Mouse (Mus musculus): ENCODE results near the gene Nid2. TPM values are rescaled to one million over a fixed set of nuclear protein-coding genes. Genes with fewer than 3 reads are reported as not detected.

Gene Nid2
- total and polyA plus RNA-seq, 3 experiments: 12.1 to 21.6 (median 21.2) TPM

DNA sequence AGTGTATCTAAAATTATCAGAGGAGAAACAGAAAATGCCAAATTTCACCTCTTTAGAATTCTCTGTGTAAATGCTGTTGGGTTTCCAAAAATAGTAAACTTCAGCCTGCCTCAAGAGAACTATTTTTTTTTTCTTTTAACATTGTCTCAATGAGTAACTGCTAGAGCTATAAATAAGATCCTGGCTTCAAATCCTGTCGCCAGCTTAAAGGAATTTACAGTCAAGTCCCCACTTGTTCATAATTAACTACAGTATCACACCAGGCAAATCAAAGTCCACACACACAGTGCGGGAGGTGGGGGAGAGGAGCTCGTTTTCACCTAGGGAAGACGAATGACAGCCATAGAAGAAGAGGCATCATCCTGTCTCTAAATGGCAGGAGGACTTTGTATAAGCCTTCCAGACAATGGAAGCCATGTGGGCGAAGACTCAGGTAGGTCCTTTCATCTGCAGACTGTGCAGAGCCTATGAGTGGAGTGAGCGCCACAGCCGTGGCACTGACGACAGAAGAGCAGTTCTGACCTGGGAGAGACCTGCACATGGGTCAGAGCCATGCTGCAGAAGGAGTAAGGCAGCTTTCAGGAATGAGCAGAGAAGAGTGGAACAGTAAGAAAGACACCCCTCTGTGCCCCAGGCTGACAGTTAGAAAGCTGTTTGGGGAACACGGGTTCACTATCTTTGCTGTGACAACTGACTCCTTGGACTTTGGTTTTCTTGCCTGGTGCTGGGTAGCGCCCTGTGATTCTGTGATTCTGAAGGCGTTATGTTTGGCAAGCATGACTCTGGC, 43.2 kb upstream of the Nid2 start:
- H3K4me3 ChIP-seq: no peak overlapping the region
- H3K79me2 ChIP-seq (replicated peaks; ENCODE audit: control insufficient read depth, insufficient read depth, low read length): no peaks in the 10 kb centered on the region
- H3K9ac ChIP-seq (ENCODE audit: low read depth, low read length): no peak overlapping the region
- no peaks in the 10 kb centered on the region for H3K27me3 ChIP-seq (ENCODE audit: control insufficient read depth, insufficient read depth, low read length)
- 48% methylated on average over 11 of the region's 11 CpGs for WGBS
- H3K4me1 ChIP-seq (ENCODE audit: control insufficient read depth, insufficient read depth, low read length): peaks cover 10% of the 10 kb centered on the region
- H3K36me3 ChIP-seq (ENCODE audit: control insufficient read depth, insufficient read depth, low read length): no peaks in the 10 kb centered on the region
- DNase-seq: no peak
- no peak for TF ChIP-seq EP300 (IDR thresholded peaks at IDR 0.05; ENCODE audit: insufficient read depth, low read depth, low read length)
- no peak for TF ChIP-seq POLR2A (IDR thresholded peaks at IDR 0.05; ENCODE audit: insufficient read depth, low read depth, low read length)
- TF ChIP-seq CTCF (IDR thresholded peaks at IDR 0.05): no peak
- H3K27ac ChIP-seq: no peak overlapping the region
- intact Hi-C loops (cut with DNase I): loop anchor here (5.0 kb wide), 1 partner anchor 269 kb away; the partner anchor contains the start of gene Gng2

DNA sequence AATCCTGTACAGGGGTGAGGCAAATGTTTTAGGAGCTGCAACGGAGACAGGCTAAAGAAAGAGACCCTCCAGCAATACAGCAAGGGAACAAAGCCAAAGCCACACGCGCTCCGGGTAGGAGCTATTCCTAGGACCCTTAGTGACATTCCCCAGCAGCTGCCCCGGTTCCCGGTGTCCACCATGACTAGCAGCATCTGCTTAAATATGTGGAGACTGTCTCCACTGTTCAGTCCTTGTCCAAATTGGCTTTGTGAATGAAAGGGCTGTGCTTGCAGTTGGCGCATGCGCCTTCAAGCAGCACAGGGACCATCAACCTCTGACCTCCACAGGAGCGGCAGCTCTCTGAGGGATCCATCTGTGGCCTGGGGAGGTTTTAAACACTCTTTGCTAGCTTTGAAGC, 41.9 kb upstream of the Nid2 start:
- no peak overlapping the region for H3K4me3 ChIP-seq
- H3K27me3 ChIP-seq (ENCODE audit: control insufficient read depth, insufficient read depth, low read length): no peaks in the 10 kb centered on the region
- H3K4me1 ChIP-seq (ENCODE audit: control insufficient read depth, insufficient read depth, low read length): peaks cover 11% of the 10 kb centered on the region
- no peaks in the 10 kb centered on the region for H3K79me2 ChIP-seq (replicated peaks; ENCODE audit: control insufficient read depth, insufficient read depth, low read length)
- no peaks in the 10 kb centered on the region for H3K36me3 ChIP-seq (ENCODE audit: control insufficient read depth, insufficient read depth, low read length)
- no peak for TF ChIP-seq POLR2A (IDR thresholded peaks at IDR 0.05; ENCODE audit: insufficient read depth, low read depth, low read length)
- TF ChIP-seq EP300 (IDR thresholded peaks at IDR 0.05; ENCODE audit: insufficient read depth, low read depth, low read length): no peak
- TF ChIP-seq CTCF (IDR thresholded peaks at IDR 0.05): no peak
- no peak overlapping the region for H3K9ac ChIP-seq (ENCODE audit: low read depth, low read length)
- intact Hi-C loops (cut with DNase I): loop anchor here (5.0 kb wide), 1 partner anchor 268 kb away; the partner anchor contains the start of gene Gng2
- WGBS: 38% methylated on average over 9 of the region's 9 CpGs
- no peak for DNase-seq
- no peak overlapping the region; the same call in 1 of the 2 replicates for H3K27ac ChIP-seq

DNA sequence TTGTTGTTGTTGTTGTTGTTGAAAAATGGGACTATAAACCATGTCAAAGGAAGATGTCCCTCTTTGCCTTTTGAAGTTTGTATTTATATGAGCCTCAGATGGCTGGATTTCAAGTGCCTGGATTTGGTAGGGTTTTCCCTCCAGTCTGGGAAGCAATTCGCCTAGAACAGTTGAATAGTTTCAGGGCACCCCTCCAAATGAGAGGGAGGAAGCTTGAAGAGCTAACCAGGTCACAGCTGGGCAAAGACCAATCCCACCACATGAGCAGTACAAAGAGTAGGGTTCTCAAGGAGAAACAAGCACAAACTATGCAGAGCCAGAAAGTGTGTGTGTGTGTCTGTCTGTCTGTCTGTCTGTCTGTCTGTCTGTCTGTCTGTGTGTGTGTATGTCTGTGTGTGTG, 39.3 kb upstream of the Nid2 start:
- intact Hi-C loops (cut with DNase I): no loop called here
- no peak overlapping the region for H3K27ac ChIP-seq
- H3K4me3 ChIP-seq: no peak overlapping the region
- no peaks in the 10 kb centered on the region for H3K79me2 ChIP-seq (replicated peaks; ENCODE audit: control insufficient read depth, insufficient read depth, low read length)
- no peaks in the 10 kb centered on the region for H3K27me3 ChIP-seq (ENCODE audit: control insufficient read depth, insufficient read depth, low read length)
- peaks cover 12% of the 10 kb centered on the region for H3K4me1 ChIP-seq (ENCODE audit: control insufficient read depth, insufficient read depth, low read length)
- WGBS: 8% methylated on average over 1 of the region's 1 CpGs
- no peak for DNase-seq
- TF ChIP-seq CTCF (IDR thresholded peaks at IDR 0.05): no peak
- no peak for TF ChIP-seq EP300 (IDR thresholded peaks at IDR 0.05; ENCODE audit: insufficient read depth, low read depth, low read length)
- TF ChIP-seq POLR2A (IDR thresholded peaks at IDR 0.05; ENCODE audit: insufficient read depth, low read depth, low read length): no peak
- no peaks in the 10 kb centered on the region for H3K36me3 ChIP-seq (ENCODE audit: control insufficient read depth, insufficient read depth, low read length)
- no peak overlapping the region for H3K9ac ChIP-seq (ENCODE audit: low read depth, low read length)

DNA sequence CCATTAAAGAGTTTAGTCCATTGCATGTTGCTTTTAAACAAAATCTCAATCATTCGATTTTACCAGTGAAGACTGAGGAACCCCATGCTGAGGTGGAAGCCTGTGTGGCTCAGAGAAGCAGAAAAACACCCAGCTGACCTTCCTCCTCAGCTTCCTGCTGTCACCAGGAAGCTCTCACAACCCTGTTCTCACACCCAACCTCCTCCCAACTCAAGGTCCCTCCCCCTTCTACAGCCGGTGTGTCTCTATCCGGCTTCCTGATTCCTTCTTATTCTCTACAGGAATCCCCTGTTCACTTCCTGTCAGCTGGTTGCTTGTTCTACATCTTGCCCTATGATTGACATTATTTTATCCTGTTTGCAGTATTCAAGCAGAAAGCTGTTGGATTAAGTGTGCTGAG, 38.0 kb upstream of the Nid2 start:
- H3K36me3 ChIP-seq (ENCODE audit: control insufficient read depth, insufficient read depth, low read length): no peaks in the 10 kb centered on the region
- H3K4me3 ChIP-seq: no peak overlapping the region
- no peaks in the 10 kb centered on the region for H3K27me3 ChIP-seq (ENCODE audit: control insufficient read depth, insufficient read depth, low read length)
- no peak for TF ChIP-seq POLR2A (IDR thresholded peaks at IDR 0.05; ENCODE audit: insufficient read depth, low read depth, low read length)
- no peak for TF ChIP-seq CTCF (IDR thresholded peaks at IDR 0.05)
- TF ChIP-seq EP300 (IDR thresholded peaks at IDR 0.05; ENCODE audit: insufficient read depth, low read depth, low read length): no peak
- intact Hi-C loops (cut with DNase I): no loop called here
- WGBS: 29% methylated on average over 3 of the region's 3 CpGs
- H3K79me2 ChIP-seq (replicated peaks; ENCODE audit: control insufficient read depth, insufficient read depth, low read length): no peaks in the 10 kb centered on the region
- H3K27ac ChIP-seq: peak overlapping the region; percentile 4; the same call in 1 of the 2 replicates
- DNase-seq: peak in 1 of 2 experiments; percentile 27
- no peak overlapping the region for H3K9ac ChIP-seq (ENCODE audit: low read depth, low read length)
- H3K4me1 ChIP-seq (ENCODE audit: control insufficient read depth, insufficient read depth, low read length): peaks cover 8% of the 10 kb centered on the region

DNA sequence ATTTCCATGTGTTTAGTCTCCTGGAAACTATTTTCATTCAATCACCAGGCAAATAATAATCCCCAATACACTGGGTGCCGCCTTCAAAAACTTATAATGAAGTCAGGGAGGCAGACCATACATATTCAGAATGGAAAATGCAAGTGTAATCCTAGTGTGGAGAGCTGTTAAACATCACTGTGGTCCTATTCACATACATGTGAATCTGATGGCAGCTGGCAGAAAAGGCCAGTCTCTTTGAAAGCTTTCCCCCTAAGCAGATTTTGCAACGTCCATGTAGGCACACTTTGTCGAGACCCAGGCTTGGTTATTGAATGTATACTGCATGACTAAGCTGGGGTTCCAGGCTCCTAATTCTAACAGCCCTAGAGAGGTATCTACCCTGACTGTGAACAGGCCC, 32.0 kb upstream of the Nid2 start:
- Histone ChIP-seq H3K36me3 (ENCODE audit: control insufficient read depth, insufficient read depth, low read length) (no peaks in the 10 kb centered on the region), H3K9ac (ENCODE audit: low read depth, low read length) (no peak overlapping the region), H3K79me2 (replicated peaks; ENCODE audit: control insufficient read depth, insufficient read depth, low read length) (no peaks in the 10 kb centered on the region), H3K4me3 (no peak overlapping the region), H3K27ac (no peak overlapping the region), H3K27me3 (ENCODE audit: control insufficient read depth, insufficient read depth, low read length) (no peaks in the 10 kb centered on the region), H3K4me1 (ENCODE audit: control insufficient read depth, insufficient read depth, low read length) (peaks cover 2% of the 10 kb centered on the region)
- 73% methylated on average over 3 of the region's 3 CpGs for WGBS
- TF ChIP-seq EP300 (IDR thresholded peaks at IDR 0.05; ENCODE audit: insufficient read depth, low read depth, low read length) (no peak), CTCF (IDR thresholded peaks at IDR 0.05) (no peak), POLR2A (IDR thresholded peaks at IDR 0.05; ENCODE audit: insufficient read depth, low read depth, low read length) (no peak)
- no peak for DNase-seq
- intact Hi-C loops (cut with DNase I): no loop called here

DNA sequence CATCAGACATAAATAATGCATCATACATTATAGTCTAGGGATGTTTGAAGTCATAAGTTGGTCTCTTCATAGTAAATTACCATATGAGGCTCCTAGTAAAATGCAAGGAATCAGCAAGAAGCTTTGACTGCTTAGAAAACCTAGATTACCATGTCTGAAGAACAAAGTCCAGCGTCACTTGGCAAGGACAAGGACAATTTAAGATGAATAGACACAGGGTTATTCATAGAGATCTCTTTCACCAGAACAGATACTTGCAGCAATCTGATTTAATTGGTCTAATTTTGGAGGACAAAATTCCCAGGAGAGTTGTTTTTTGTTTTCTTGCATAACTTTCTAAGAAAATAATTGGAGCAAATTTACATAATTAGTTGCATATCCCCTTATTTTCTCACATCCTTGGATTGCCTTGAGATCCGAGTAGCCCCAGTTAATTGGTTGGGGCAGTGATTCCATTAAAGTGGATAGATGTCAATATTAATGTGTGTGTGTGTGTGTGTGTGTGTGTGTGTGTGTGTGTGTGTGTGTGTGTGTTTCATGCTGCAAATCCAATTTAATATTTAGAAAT, 30.9 kb upstream of the Nid2 start:
- DNase-seq: no peak
- intact Hi-C loops (cut with DNase I): no loop called here
- Histone ChIP-seq H3K4me3 (no peak overlapping the region), H3K27ac (no peak overlapping the region), H3K79me2 (replicated peaks; ENCODE audit: control insufficient read depth, insufficient read depth, low read length) (no peaks in the 10 kb centered on the region), H3K4me1 (ENCODE audit: control insufficient read depth, insufficient read depth, low read length) (no peaks in the 10 kb centered on the region), H3K9ac (ENCODE audit: low read depth, low read length) (no peak overlapping the region), H3K36me3 (ENCODE audit: control insufficient read depth, insufficient read depth, low read length) (no peaks in the 10 kb centered on the region), H3K27me3 (ENCODE audit: control insufficient read depth, insufficient read depth, low read length) (no peaks in the 10 kb centered on the region)
- WGBS: 88% methylated on average over 2 of the region's 2 CpGs
- TF ChIP-seq EP300 (IDR thresholded peaks at IDR 0.05; ENCODE audit: insufficient read depth, low read depth, low read length) (no peak), POLR2A (IDR thresholded peaks at IDR 0.05; ENCODE audit: insufficient read depth, low read depth, low read length) (no peak), CTCF (IDR thresholded peaks at IDR 0.05) (no peak)

Data from heart, adult 2 months (tissue).